Mouse (Mus musculus) left cerebral cortex, adult 8-10 months (tissue): ENCODE results near the gene Usp17ld. TPM values are rescaled to one million over a fixed set of nuclear protein-coding genes. Genes with fewer than 3 reads are reported as not detected.
"Not testable (repeated sequence)": the region's sequence is repeated elsewhere in the genome, so short reads cannot be mapped to it uniquely, and the experiment has no call there.

Source experiments
- DNase-seq, 2 experiments: peaks; one replicate each; pipeline ENCODE4 v3.0.0; 2022; ENCODE audit warnings: low spot score in 2 of 2
- microRNA-seq, 2 experiments: library from miRNA; unstranded; fragments of <30 nt; microRNA quantifications; one replicate each; pipeline ENCODE4 v1.2.0; 2022
- total RNA-seq, 4 experiments: library from RNA; stranded (reverse); gene quantifications; 2 replicates each; pipeline ENCODE4 v1.2.4; 2022

Usp17ld gene
- total RNA-seq = not detected

DNA sequence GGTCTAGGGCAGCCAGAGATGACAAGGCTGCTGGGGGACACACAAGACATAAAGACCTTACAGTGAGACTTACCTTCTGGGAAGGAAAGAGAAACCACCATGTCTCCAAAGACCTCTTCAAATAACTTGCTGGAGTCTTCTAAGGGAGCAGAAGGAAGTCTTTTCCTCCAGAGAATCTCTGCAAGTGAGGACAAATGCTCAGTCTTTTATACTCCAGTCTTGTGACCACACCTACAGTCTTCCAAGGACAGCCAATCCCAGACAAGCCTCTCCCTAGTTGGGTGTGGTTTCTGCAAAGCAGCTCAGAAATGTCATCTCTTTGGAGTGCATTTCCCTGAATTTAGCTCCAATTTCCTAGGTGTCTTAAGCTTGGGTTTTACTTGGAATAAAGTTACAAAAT, at the start of gene Usp17ld:
Gene Usp17ld (minus strand): TSS at position 101 of the 400 bp plus-strand sequence.
- DNase-seq = not testable (repeated sequence)

DNA sequence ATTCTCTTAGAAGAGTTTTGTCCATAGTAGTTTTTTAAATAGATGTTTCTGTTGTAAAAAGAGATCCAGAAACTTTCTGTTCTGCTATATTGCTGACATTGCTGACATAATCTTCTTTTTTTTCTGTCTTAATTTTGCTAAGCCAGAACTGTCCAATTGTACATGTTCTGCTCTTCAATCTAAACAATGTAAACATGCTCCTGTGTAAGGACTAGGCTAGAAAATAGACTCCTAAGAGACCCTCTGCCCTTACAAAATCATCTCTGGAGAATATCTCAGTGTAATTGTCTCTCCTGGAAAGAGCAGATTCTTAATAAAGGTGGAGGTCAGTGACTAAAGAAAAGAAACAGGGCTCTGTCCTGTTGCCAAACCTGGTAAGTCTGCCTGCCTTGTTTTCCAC, 35.6 kb downstream of the Usp17ld start, which contains the start of gene Olfr594:
Gene Olfr594 (plus strand): TSS at position 301 of the 400 bp plus-strand sequence.
- DNase-seq = no peak

DNA sequence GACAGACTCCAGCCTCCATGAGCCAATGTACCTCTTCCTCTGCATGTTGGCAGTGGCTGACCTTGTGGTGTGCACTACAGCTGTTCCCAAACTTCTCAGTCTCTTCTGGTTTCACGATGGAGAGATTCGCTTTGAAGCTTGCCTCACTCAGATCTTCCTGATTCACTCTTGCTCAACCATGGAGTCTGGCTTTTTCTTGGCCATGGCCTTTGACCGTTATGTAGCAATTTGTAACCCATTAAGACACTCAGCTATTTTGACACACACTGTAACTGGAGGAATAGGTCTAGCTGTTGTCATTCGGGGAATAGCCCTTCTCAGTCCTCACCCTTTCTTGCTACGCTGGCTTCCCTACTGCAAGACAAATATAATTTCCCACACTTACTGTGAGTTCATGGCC, 40.3 kb downstream of the Usp17ld start:
- DNase-seq = not testable (repeated sequence)

DNA sequence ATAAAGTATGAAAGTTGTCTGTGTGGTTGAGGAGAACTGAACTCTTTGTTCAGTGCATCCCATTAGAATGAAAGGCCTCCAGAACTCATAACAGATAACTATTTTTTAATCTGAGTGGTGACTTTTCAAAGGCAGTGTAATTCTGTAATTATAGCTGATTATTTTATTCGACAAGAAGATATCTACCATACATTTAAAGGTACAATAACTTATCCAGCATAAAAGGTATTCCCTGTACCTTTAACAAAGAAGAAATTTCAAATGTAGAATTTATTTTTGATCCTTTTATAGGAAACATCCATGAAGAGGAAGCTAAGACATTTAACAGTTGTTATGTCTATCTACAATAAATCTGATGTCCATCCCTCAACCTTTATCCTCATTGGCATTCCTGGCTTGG, 40.7 kb downstream of the Usp17ld start, which contains the start of gene Olfr593:
Gene Olfr593 (plus strand): TSS at position 301 of the 400 bp plus-strand sequence.
- no peak for DNase-seq

Small RNA genes within 50 kb of the gene (microRNA-seq; reads per million reads assigned to microRNA genes)
- 0 reads per million in 2 experiments for gene Gm23550
- gene Gm25171 = 0 reads per million in 2 experiments

Other genes with a start within 250 kb of the Usp17ld start
- not detected for gene Olfr582, start 214.5 kb downstream of the Usp17ld start, total RNA-seq
- gene Olfr583, start 201.2 kb downstream of the Usp17ld start, total RNA-seq = not detected
- not detected for gene Olfr584, start 170.6 kb downstream of the Usp17ld start, total RNA-seq
- gene Olfr585, start 154.8 kb downstream of the Usp17ld start, total RNA-seq = not detected
- not detected for gene Olfr586, start 126.9 kb downstream of the Usp17ld start, total RNA-seq
- not detected for gene Olfr588-ps1, start 111.6 kb downstream of the Usp17ld start, total RNA-seq
- not detected for gene Olfr589, start 96.1 kb downstream of the Usp17ld start, total RNA-seq
- gene Olfr591, start 74.2 kb downstream of the Usp17ld start, total RNA-seq = not detected
- not detected for gene Olfr592, start 67.7 kb downstream of the Usp17ld start, total RNA-seq
- not detected for gene Olfr593, start 40.6 kb downstream of the Usp17ld start, total RNA-seq
- gene Olfr594, start 35.5 kb downstream of the Usp17ld start, total RNA-seq = not detected
- gene Olfr596, start 53.1 kb upstream of the Usp17ld start, total RNA-seq = not detected
- gene Olfr597, start 63.8 kb upstream of the Usp17ld start, total RNA-seq = not detected
- gene Olfr598, start 71.1 kb upstream of the Usp17ld start, total RNA-seq = not detected
- gene Olfr599, start 83.4 kb upstream of the Usp17ld start, total RNA-seq = not detected
- not detected for gene Olfr600, start 97.2 kb upstream of the Usp17ld start, total RNA-seq
- not detected for gene Olfr601, start 110.2 kb upstream of the Usp17ld start, total RNA-seq
- not detected for gene Olfr603, start 133.7 kb upstream of the Usp17ld start, total RNA-seq
- not detected for gene Usp17lc, start 162.6 kb upstream of the Usp17ld start, total RNA-seq
- not detected for gene Olfr605, start 192.9 kb upstream of the Usp17ld start, total RNA-seq
- not detected for gene Olfr606, start 196.5 kb upstream of the Usp17ld start, total RNA-seq
- not detected for gene Olfr607, start 211.6 kb upstream of the Usp17ld start, total RNA-seq
- not detected for gene Olfr608, start 217.4 kb upstream of the Usp17ld start, total RNA-seq
- gene Olfr609, start 245.6 kb upstream of the Usp17ld start, total RNA-seq = not detected